Mouse (Mus musculus): ENCODE results near the gene Heyl.
"Not testable (repeated sequence)": the region's sequence is repeated elsewhere in the genome, so short reads cannot be mapped to it uniquely, and the experiment has no call there.

Gene Heyl

DNA sequence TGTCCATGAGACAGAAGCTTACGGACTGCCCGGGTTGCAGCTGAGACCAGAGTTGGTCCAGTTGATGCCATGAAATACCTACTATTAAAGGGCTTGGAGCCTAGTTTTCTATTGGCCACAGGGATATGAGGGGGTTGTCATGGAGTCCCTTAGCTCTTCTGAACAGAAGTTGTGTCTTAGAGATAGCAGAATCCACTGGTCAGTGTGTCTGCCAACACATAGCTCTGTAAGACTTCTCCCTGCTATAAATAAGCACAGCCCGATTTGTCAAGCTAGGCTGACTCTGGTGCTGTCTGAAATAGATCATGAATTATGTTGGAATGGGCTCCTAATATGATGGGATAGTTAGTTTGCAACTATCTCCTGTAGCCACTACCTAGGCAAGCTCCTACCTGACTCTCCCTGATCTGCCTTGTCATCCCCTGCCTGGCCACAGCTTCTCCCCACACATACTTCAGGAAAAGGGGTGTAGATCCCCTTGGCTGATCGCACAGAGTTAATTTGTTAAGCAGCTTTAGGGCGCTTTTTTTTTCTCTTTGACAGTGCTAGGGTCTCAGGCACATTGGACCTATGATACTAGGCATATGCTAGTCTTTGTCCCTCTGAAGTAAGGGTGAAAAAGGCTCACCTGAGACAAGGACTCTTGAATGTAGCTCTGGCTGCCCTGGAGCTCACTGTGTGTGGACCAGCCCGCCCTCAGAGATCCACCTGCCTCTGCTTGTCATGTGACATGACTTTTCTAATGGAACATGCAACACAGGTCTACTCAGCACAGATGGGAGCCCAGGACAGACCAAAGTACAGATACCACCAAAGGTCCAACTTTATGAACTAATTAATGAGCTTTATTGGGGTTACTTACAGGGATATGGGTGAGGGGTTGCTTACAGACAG is 51.6 kb downstream of the Heyl start:
- DNase-seq (ENCODE audit: low read depth, low spot score) = no peak

DNA sequence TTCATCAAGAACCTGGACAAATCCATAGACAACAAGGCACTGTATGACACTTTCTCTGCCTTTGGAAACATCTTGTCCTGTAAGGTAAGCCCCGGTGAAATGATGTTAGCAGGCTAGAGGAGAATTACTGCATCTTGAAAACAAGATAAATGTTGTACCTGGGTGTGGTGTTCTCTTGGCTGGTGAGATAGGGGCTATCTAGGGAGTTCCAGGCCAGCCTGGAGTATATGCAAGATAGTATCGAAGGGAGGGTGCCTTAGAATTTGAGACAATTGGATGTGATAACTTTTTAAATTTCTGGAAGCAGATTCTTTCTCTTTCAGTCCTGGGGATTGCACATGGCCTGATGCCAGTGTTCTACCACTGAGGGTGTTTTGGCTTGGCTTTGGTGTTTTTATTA is 53.4 kb downstream of the Heyl start:
- DNase-seq (ENCODE audit: low read depth, low spot score) = peak; percentile 75

DNA sequence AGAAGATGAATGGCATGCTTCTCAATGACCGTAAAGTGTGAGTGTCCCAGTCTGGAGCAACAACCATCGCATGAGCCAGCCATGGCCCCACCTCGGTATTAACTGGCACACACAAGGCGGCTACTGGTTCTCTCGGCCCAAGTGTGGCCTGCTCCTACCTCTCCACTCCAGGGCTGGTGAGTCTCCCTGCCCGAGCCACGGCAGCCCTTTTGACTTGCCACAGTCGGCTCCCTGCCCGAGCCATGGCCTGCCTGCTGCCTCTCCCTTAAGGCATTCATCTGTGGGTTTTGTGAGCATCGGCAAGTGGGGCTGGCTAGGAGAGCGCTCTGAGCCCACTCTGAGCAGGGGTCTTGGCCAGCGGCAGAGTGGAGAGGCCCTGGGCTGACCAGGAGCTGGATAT is 55.7 kb downstream of the Heyl start:
- DNase-seq (ENCODE audit: low read depth, low spot score) = no peak

DNA sequence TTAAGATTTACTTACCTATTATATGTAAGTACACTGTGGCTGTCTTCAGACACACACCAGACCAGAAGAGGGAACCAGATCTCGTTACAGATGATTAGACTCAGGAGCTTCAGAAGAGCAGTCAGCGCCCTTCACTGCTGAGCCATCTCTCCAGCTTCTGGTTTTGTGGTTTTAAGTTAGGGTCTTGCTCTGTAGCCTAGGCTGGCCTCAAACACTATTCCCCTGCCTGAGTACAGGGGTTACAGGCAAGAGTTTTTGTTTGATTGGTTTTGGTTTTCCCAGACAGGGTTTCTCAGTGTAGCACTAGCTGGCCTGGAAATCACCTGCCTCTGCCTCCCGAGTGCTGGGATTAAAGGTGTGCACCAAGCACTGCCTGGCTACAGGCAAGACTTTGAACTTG is 59.0 kb downstream of the Heyl start:
- no peak for DNase-seq (ENCODE audit: low read depth, low spot score)

DNA sequence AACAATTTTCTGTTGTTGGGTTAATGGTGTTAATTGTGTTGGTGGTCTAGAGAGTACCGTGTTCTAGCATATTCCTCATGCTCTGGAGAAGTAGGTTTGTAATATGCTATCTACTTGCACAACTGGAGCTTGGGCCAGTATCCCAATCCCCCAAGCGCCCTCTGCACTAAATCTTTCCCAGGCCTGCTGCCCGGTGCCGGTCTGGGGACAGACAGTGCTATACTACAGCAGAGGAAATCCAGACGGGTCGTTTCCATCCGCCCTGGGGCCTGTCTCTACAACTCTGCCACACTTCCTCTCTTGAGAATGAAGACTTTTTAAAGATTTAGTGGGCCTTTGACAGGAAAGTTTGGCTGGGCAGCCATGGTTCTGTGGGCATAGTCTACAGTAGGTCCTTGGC is 59.6 kb downstream of the Heyl start:
- DNase-seq (ENCODE audit: low read depth, low spot score) = no peak

DNA sequence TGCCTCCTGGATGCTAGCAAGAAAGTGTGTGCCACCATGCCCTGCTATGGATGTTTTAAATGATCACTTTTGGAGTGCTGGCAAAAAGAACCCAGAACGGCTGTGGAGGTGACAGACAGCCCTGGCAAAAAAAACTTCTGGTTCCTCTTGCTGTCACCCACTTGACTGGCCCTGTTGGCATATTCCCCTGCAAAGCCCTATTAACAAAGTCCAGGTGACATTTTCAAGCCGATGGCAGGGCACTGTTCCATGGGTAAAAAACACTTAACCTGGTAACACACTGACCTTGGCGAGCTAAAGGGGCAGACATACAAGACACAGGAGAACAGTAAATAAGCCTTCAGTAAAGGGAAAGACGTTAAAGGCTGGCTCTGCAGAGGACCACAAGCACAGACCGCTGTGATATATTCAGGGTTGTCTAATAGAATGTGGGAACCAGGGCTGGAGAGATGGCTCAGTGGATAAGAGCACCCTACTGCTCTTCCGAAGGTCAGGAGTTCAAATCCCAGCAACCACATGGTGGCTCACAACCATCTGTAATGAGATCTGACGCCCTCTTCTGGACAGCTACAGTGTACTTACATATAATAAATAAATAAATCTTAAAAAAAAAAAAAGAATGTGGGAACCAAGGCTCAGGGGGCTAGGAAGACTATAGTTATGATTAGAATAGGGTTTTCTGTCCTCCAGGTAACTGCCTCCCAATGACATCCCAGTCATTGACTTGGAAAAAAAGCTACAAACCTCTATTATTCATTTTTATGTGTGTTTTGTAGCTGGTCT is 60.5 kb downstream of the Heyl start:
- no peak for DNase-seq (ENCODE audit: low read depth, low spot score)

DNA sequence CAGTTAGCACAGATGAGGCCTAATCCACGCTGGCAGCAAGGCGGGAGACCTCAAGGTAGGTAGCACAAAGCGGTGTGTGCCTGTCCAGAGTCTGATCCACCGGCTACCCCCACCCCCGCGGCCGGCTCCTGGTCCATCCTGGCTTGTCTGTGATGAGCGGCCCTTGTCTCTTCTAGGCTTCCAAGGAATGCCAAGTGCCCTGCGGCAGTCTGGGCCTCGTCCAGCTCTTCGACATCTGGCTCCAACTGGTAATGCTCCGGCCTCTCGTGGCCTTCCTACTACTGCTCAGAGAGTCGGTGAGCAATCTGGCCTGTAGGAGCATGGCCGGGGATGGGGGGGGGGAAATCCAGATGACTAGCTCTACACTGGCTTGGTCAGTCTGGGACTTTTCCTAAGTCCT is 61.7 kb downstream of the Heyl start:
- DNase-seq (ENCODE audit: low read depth, low spot score) = not testable (repeated sequence)

DNA sequence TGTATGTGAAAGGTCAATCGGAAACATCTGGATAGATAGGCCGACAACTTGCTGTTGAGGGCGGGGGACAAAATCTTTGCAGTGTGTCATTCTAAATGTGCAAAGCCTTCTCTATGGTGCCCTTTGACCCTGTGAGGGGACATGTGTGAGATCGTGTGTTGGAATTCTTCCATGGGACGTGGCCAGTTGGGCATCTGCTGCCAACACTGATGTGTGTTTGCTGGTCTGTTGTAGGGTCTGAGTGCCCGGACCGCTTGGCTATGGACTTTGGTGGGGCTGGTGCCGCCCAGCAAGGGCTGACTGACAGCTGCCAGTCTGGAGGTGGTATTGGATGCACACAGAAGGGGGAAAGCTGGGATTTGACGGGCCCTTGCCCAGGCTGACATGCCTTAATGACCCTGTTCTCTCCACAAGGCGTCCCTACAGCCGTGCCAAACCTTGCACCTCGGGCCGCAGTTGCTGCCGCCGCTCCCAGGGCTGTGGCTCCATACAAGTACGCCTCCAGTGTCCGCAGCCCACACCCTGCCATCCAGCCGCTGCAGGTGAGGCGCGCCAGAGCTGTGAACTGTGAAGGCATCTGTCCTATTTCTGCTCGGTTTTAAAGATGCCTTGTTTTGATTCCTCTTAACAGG is 62.3 kb downstream of the Heyl start:
- no peak for DNase-seq (ENCODE audit: low read depth, low spot score)

DNA sequence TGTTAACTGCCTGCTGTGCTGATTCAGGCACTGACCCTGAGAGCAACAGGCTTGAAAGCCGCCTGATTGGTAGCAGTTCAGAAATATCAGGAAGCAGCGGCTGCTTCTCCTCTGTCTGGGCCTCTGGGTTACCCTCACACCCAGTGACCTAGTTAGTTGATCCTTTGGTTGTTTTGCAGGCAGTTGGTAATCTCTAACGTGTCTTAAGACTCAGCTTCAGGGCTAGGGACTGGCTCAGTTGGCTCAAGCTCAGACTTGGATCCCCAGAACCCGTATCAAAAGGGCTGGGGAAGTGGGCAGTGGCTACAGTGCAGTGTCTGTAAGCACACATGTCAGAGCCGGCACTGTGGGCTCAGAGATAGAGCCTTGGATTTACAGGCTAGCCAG is 62.8 kb downstream of the Heyl start:
- no peak for DNase-seq (ENCODE audit: low read depth, low spot score)

DNA sequence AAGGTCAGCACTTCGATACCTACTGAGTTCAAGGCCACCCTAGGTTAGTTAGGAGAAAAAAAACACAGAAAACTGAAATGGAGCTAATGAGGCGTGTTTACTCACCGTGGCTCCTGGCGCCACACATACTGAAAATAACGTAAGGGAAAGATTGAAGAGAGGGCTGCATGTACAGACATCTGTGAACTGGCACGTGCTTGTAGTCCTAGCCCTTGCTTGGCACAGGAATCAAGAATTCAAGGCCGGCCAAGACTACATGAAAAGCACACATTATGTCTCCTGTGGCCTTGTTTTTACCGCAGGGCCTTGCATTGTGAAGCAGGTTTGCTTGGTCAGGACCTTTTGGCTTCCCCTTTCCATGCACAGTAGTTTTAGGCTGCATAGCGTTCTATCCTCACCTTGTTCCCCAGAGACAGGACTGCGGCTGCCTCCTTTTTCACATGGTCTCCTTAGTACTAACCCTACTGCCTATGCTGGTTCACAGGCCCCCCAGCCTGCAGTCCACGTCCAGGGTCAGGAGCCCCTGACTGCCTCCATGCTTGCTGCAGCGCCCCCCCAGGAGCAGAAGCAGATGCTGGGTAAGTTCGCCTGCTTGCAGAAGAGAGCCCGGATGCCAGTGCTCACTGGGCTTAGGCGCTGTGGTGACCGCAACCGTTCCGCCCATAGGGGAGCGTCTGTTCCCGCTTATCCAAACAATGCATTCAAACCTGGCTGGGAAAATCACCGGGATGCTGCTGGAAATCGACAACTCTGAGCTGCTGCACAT is 64.0 kb downstream of the Heyl start:
- DNase-seq (ENCODE audit: low read depth, low spot score) = no peak

DNA sequence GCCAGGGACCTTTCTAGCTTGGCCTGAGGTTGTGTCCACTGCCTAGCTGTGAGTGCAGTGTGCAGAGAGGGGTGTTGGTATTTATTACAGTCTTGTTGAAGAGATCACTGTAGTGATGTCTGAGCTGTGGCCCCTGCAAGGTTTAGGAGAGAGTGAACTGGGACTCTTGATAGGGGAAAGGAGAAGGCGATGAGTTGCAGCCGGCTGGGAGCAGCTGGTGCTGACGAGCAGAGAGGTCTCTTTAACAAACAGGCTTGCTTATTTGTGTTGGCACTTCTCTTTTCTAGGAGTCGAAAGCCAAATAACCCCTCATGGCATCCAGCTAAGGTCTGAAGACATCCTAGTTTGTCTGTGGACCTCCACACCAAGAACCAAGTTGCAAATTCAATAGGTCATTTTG is 64.9 kb downstream of the Heyl start:
- no peak for DNase-seq (ENCODE audit: low read depth, low spot score)

DNA sequence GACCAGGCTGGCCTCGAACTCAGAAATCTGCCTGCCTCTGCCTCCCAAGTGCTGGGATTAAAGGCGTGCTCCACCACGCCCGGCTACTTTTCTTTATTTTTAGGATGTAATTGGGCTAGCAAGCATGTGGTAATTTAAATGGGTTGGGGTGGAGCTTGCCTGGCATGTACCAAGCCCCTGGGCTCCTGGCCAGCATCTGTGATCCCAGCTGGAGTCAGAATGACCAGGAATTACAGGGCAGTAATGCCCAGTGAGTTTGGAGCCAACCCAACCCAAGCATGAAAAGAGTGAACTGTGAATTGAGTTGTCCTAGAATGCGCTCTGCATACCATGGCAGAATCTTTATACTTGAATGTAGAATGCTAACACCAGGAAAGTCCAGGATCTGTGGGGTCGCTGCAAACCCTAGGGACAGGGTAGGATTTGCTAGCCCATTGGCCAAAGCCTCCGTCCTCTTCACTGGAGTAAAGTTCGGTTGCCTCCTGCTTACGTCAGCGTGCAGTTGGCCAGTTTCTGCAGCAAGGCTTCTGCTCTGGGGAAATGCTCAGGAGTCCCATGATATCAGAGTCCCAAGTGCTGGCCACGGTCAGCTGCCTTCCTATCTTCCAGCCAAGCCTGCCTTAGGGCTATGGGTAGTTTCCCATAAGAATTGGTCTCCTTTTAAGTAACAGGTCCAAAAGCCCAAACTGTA is 65.8 kb downstream of the Heyl start:
- no peak for DNase-seq (ENCODE audit: low read depth, low spot score)
